ENCODE assay signal across 24 mouse cellular contexts in genomic region chr8:114603046-114603445, GRCm38 (mm10).
DNase-seq lines count a peak whose midpoint lies in the region; ATAC-seq and TF ChIP-seq lines count a peak whose summit lies in the region.
"Had no signal": no experiment of that assay in that cellular context is flagged by ENCODE, and none has a peak within 500 bp of the region (broad histone marks: within the 10 kb centered on the region; RNA-seq: fewer than 3 reads in every experiment).

No protein-coding gene starts in this region.

- DNase-seq in forebrain, embryonic 10.5 days (ENCODE audit: extremely low spot score, low spot score) = peak; percentile 20
- DNase-seq in left cerebral cortex, postnatal 4 days = peak; percentile 20
- no peak for DNase-seq in left cerebral cortex, adult 2 months (ENCODE audit: extremely low spot score in 1 of 2, low spot score in 2 of 2)
- DNase-seq in testis, postnatal 14 days (ENCODE audit: low spot score) = peak; percentile 63
- DNase-seq in testis, postnatal 10 days (ENCODE audit: low spot score) = no peak
- no peak for DNase-seq in layer of hippocampus, postnatal 25 days (ENCODE audit: extremely low spot score in 1 of 2, low spot score in 1 of 2)
- DNase-seq: cerebellum, adult 9-10 months; gastrocnemius, postnatal 10 days; heart, postnatal 10 days; kidney, postnatal 4 days; layer of hippocampus, postnatal 36 days; liver; lung, adult 2 months; lung, postnatal 10 days; right cerebral cortex, postnatal 4 days had no signal

- H3K36me3 ChIP-seq in forebrain, embryonic 10.5 days (replicated peaks) = no peaks in the 10 kb centered on the region
- no peaks in the 10 kb centered on the region for H3K36me3 ChIP-seq in forebrain, embryonic 13.5 days (ENCODE audit: poor library complexity, severe bottlenecking)
- H3K36me3 ChIP-seq: heart, embryonic 13.5 days had no signal

- H3K4me3 ChIP-seq in forebrain, embryonic 10.5 days = no peak overlapping the region
- no peak overlapping the region for H3K4me3 ChIP-seq in forebrain, embryonic 13.5 days
- H3K4me3 ChIP-seq in left cerebral cortex, adult 2 months = no peak overlapping the region
- H3K4me3 ChIP-seq: erythroblast, embryonic 14.5 days; heart, embryonic 13.5 days; myocyte had no signal

- no peak overlapping the region for H3K27ac ChIP-seq in forebrain, embryonic 10.5 days
- no peak overlapping the region for H3K27ac ChIP-seq in forebrain, embryonic 13.5 days
- H3K27ac ChIP-seq in left cerebral cortex, adult 2 months = no peak overlapping the region
- H3K27ac ChIP-seq: heart, embryonic 13.5 days; kidney, postnatal 0 days; liver, embryonic 14.5 days; macrophage had no signal

- no peak overlapping the region for H3K9ac ChIP-seq in forebrain, embryonic 13.5 days
- H3K9ac ChIP-seq: heart, embryonic 13.5 days; liver, embryonic 14.5 days had no signal

- peaks cover 69% of the 10 kb centered on the region for H3K4me1 ChIP-seq in forebrain, embryonic 10.5 days
- H3K4me1 ChIP-seq in forebrain, embryonic 13.5 days = peaks cover 31% of the 10 kb centered on the region

- H3K27me3 ChIP-seq in forebrain, embryonic 10.5 days (ENCODE audit: poor library complexity, severe bottlenecking) = peaks cover 8% of the 10 kb centered on the region
- H3K27me3 ChIP-seq in forebrain, embryonic 13.5 days = peaks cover 11% of the 10 kb centered on the region
- H3K27me3 ChIP-seq: heart, embryonic 13.5 days had no signal

- TF ChIP-seq CTCF in left cerebral cortex, adult 2 months (IDR thresholded peaks at IDR 0.05) = no peak

- intact Hi-C loops in left cerebral cortex, postnatal 4 days (cut with DNase I) = no loop called here
- intact Hi-C loops in left cerebral cortex, adult 2 months (cut with DNase I) = no loop called here

- no peaks in the 10 kb centered on the region for H3K9me3 ChIP-seq in forebrain, embryonic 10.5 days
- H3K9me3 ChIP-seq in forebrain, embryonic 13.5 days (replicated peaks) = no peaks in the 10 kb centered on the region
- H3K9me3 ChIP-seq: heart, embryonic 13.5 days had no signal

- no peak for ATAC-seq in forebrain, embryonic 13.5 days
- ATAC-seq: forebrain, embryonic 16.5 days; midbrain, embryonic 16.5 days had no signal

- WGBS in forebrain, embryonic 10.5 days = 16% methylated on average over 3 of the region's 4 CpGs
- 4% methylated on average over 3 of the region's 4 CpGs for WGBS in forebrain, embryonic 13.5 days

- no peak overlapping the region for H3K4me2 ChIP-seq in forebrain, embryonic 13.5 days
- H3K4me2 ChIP-seq: heart, embryonic 13.5 days had no signal

Comparison
In these comparisons a context has a peak if more than half of its experiments do, and no peak if none do; other contexts are left out.
1. DNase-seq: peak in forebrain, embryonic 10.5 days (single experiment), left cerebral cortex, postnatal 4 days (single experiment) and testis, postnatal 14 days (single experiment); none in left cerebral cortex, adult 2 months (0 of 2), testis, postnatal 10 days (single experiment) and layer of hippocampus, postnatal 25 days (0 of 2).